Mouse (Mus musculus) E14TG2a.4 (cell line): ENCODE measurements around the gene Ntn4.

Experiments used
- H3K27me3 ChIP-seq: 2 replicates; pipeline ENCODE4 v1.6.1; 2014; ENCODE audit warnings: low read length, control low read depth; ENCODE audit not compliant: insufficient read depth
- H3K36me3 ChIP-seq: 2 replicates; pipeline ENCODE4 v1.6.1; 2014; ENCODE audit warnings: low read length, control low read depth; ENCODE audit not compliant: insufficient read depth
- H3K4me1 ChIP-seq: replicated peaks from 2 replicates; pipeline ENCODE4 v1.6.1; 2014; ENCODE audit warnings: low read depth, low read length, control low read depth
- H3K4me3 ChIP-seq: replicated peaks from 2 replicates; pipeline ENCODE4 v1.5.1; 2014; ENCODE audit warnings: mild to moderate bottlenecking, low read length
- H3K9me3 ChIP-seq: 2 replicates; pipeline ENCODE4 v1.6.1; 2014; ENCODE audit warnings: low read length, control low read depth
- CTCF ChIP-seq: conservative IDR thresholded peaks from 2 replicates; pipeline ENCODE4 v1.5.1; 2014; ENCODE audit warnings: low read length
- NANOG ChIP-seq: IDR thresholded peaks from 2 replicates; pipeline ENCODE4 v1.6.1; 2014; ENCODE audit warnings: borderline replicate concordance, low read length, mixed read lengths
- POU5F1 ChIP-seq: IDR thresholded peaks from 2 replicates; pipeline ENCODE4 v1.6.1; 2014; ENCODE audit warnings: low read length, borderline replicate concordance

Ntn4 gene

GRCm38 (mm10) chr10:93647655-93648561 lies 7.4 kb downstream of the Ntn4 start:
- H3K9me3 ChIP-seq, result no peaks in the 10 kb centered on the region
- H3K4me3 ChIP-seq, result no peak overlapping the region
- TF ChIP-seq NANOG (no peak), CTCF (no peak), POU5F1 (no peak)
- no peaks in the 10 kb centered on the region for H3K36me3 ChIP-seq
- H3K27me3 ChIP-seq, result peaks cover 24% of the 10 kb centered on the region
- 0 out of 2 replicates have a peak, but pooled peaks cover 3% of the 10 kb centered on the region for H3K4me1 ChIP-seq

GRCm38 (mm10) chr10:93648598-93649102 lies 8.2 kb downstream of the Ntn4 start:
- TF ChIP-seq POU5F1 (no peak), CTCF (no peak), NANOG (no peak)
- H3K36me3 ChIP-seq, result no peaks in the 10 kb centered on the region
- 0 out of 2 replicates have a peak, but pooled peaks cover 3% of the 10 kb centered on the region for H3K4me1 ChIP-seq
- peaks cover 20% of the 10 kb centered on the region for H3K27me3 ChIP-seq
- no peak overlapping the region for H3K4me3 ChIP-seq
- H3K9me3 ChIP-seq, result no peaks in the 10 kb centered on the region

- TF ChIP-seq NANOG (no peak), POU5F1 (no peak), CTCF (no peak; the same call in 1 of the 2 replicates)
- Histone ChIP-seq H3K36me3 (no peaks in the 10 kb centered on the region), H3K9me3 (no peaks in the 10 kb centered on the region), H3K4me3 (no peak overlapping the region), H3K27me3 (peaks cover 20% of the 10 kb centered on the region), H3K4me1 (0 out of 2 replicates have a peak, but pooled peaks cover 3% of the 10 kb centered on the region)
Observed at GRCm38 (mm10) chr10:93649127-93649526, 8.6 kb downstream of the Ntn4 start.

DNA sequence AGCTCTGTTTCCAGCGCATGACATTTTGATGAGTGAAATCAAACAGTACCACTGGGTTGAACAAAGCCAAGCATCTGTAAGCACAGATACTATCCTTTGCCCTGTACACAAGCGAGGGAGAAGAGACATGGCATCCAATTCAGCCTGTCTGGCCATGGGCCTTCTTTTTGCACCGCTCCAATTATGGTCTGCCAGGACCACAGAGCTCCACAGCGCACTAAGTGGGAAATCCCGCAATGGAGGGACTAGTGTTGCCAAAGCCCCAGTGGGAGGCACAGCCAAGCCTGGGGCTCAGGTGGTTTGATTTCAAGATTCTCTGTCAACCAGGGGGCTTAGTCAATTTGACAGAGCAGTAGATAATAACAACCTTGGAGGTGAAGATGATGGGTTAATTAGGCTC lies 9.1 kb downstream of the Ntn4 start:
- H3K4me1 ChIP-seq, result 0 out of 2 replicates have a peak, but pooled peaks cover 3% of the 10 kb centered on the region
- TF ChIP-seq NANOG, result no peak
- no peak for TF ChIP-seq CTCF
- TF ChIP-seq POU5F1, result no peak
- peaks cover 15% of the 10 kb centered on the region for H3K27me3 ChIP-seq
- H3K4me3 ChIP-seq, result no peak overlapping the region
- no peaks in the 10 kb centered on the region for H3K36me3 ChIP-seq
- no peaks in the 10 kb centered on the region for H3K9me3 ChIP-seq

- H3K27me3 ChIP-seq, result peaks cover 7% of the 10 kb centered on the region
Observed at GRCm38 (mm10) chr10:93653322-93653721, 12.8 kb downstream of the Ntn4 start.

DNA sequence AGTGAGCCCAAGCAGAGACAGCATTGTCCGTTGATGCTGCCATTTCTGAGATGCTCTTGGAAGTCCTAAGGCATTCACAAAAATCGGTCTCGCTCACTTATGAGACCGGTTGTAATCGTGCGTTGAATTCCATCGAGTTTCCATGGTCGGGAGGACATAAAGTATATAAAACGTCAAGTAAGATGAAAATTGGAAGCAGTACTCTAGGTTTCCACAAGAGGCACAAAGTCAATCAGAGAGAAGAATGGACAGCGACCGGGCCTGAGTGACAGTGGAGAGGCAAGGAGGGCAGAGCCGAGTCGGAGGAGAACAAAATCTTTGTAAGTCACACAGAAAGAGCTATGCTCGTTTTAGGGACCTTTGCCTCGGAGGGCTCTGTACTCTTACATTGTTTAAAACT lies 14.9 kb downstream of the Ntn4 start:
- TF ChIP-seq CTCF, result no peak
- TF ChIP-seq NANOG, result no peak
- TF ChIP-seq POU5F1, result no peak
- Histone ChIP-seq H3K27me3 (peaks cover 7% of the 10 kb centered on the region), H3K9me3 (no peaks in the 10 kb centered on the region), H3K36me3 (no peaks in the 10 kb centered on the region), H3K4me1 (no peaks in the 10 kb centered on the region), H3K4me3 (no peak overlapping the region)

More at GRCm38 (mm10) chr10:93653322-93653721, 12.8 kb downstream of the Ntn4 start:
- Histone ChIP-seq H3K4me1 (0 out of 2 replicates have a peak, but pooled peaks cover 3% of the 10 kb centered on the region), H3K4me3 (no peak overlapping the region), H3K36me3 (no peaks in the 10 kb centered on the region), H3K9me3 (no peaks in the 10 kb centered on the region)
- TF ChIP-seq POU5F1 (no peak), NANOG (no peak), CTCF (no peak)

DNA sequence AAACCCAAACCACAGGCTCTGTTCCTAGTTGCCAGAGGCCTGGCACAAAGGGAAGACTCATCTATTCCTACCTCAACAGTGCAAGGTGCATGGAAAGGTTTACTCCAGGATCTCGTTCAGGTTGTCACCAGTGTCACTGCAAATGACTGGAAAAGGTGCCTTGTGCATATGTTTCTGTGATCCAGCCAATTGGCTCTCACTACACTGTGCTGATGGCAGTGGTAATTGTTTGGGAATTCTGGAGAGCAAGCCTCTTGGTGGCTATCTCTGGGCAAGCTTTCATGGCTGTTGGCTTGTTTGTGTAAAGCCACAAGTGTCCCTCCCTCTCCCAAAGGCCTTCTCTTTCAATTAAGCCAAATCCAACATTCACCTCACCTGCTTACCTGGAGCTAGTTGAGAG lies 19.3 kb downstream of the Ntn4 start:
- Histone ChIP-seq H3K4me1 (0 out of 2 replicates have a peak, but pooled peaks cover 2% of the 10 kb centered on the region), H3K9me3 (no peaks in the 10 kb centered on the region), H3K36me3 (no peaks in the 10 kb centered on the region), H3K27me3 (peaks cover 5% of the 10 kb centered on the region), H3K4me3 (no peak overlapping the region)
- TF ChIP-seq CTCF (no peak), NANOG (no peak), POU5F1 (no peak)

- H3K27me3 ChIP-seq, result no peaks in the 10 kb centered on the region
- TF ChIP-seq NANOG (no peak), POU5F1 (no peak), CTCF (no peak)
- H3K36me3 ChIP-seq, result no peaks in the 10 kb centered on the region
- H3K4me3 ChIP-seq, result no peak overlapping the region
- peaks cover 10% of the 10 kb centered on the region for H3K4me1 ChIP-seq
- H3K9me3 ChIP-seq, result no peaks in the 10 kb centered on the region
Observed at GRCm38 (mm10) chr10:93661348-93661991, 21.0 kb downstream of the Ntn4 start.
